Mouse (Mus musculus): ENCODE data around the gene Sfr1. TPM values are rescaled to one million over a fixed set of nuclear protein-coding genes. Genes with fewer than 3 reads are reported as not detected.

Sfr1 gene
- polyA plus RNA-seq, 1 experiment = 53.0 TPM

DNA sequence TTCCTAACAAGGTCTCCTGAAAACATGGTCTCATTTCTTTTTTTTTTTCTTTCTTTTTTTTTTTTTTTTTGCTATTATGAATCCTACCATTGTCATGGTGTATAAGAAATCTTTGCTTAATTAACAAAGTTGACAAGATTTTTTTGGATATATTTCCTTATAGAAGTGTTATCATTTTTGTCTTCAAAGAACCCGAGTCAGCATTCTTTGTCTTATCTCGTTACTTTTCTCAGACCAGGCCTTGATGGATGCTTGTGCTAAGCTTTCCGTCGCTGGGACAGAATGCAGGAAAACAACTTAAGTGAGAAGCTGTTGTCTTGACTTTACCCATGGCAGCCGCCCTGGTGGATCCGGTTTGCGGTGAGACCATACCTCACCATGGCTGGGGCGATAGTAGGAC lies 31.0 kb upstream of the Sfr1 start:
- WGBS = 90% methylated on average over 8 of the region's 8 CpGs
- H3K4me3 ChIP-seq (replicated peaks; ENCODE audit: control insufficient read depth, low read depth, low read length) = no peak overlapping the region

DNA sequence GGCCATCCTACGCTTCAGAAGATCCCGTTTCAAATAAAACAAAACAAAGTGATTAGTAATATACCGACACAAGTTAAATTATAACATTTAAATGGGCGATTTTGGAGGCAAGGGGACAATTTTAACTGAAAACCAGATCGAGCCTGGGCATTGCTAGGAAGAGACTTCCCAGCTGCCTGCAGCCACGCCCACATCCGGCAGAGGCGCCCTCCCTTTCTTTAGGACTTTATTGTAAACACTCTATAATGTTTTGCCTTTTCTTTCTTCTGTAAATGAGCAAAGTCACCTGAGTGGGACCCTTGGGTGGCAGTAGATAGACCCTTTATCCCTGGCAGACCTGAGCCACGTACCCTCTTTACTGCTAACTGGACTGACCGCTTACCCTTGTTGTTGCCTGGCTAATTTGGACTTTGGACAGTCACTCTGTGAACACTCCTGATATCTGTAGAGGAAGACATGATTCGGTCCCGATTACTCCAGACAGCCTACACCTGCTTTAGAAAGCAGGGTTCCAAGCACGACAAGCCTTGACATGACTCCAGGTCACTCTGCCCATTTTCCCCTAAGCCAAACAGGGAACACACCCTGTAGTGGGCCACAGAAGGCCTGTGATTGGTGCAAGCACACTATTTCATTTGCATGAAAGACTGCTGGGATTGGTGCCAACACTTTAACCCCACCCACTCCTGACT lies 26.3 kb upstream of the Sfr1 start:
- Histone ChIP-seq H3K4me3 (replicated peaks; ENCODE audit: control insufficient read depth, low read depth, low read length) (no peak overlapping the region), H3K4me1 (ENCODE audit: control insufficient read depth, insufficient read depth, low read length) (no peaks in the 10 kb centered on the region), H3K27ac (ENCODE audit: control insufficient read depth, insufficient read depth, low read depth, low read length, poor library complexity) (no peak overlapping the region)
- 76% methylated on average over 13 of the region's 13 CpGs for WGBS
- no peak for TF ChIP-seq POLR2A (IDR thresholded peaks at IDR 0.05; ENCODE audit: borderline replicate concordance, control insufficient read depth, low read depth, low read length)
- no peak for TF ChIP-seq CTCF (IDR thresholded peaks at IDR 0.05; ENCODE audit: control insufficient read depth, insufficient read depth, low read length)

More for the DNA sequence above, 31.0 kb upstream of the Sfr1 start:
- no peak for TF ChIP-seq CTCF (IDR thresholded peaks at IDR 0.05; ENCODE audit: control insufficient read depth, insufficient read depth, low read length)
- TF ChIP-seq POLR2A (IDR thresholded peaks at IDR 0.05; ENCODE audit: borderline replicate concordance, control insufficient read depth, low read depth, low read length) = no peak
- Histone ChIP-seq H3K27ac (ENCODE audit: control insufficient read depth, insufficient read depth, low read depth, low read length, poor library complexity) (no peak overlapping the region), H3K4me1 (ENCODE audit: control insufficient read depth, insufficient read depth, low read length) (no peaks in the 10 kb centered on the region; the same call in none of the 2 replicates)

DNA sequence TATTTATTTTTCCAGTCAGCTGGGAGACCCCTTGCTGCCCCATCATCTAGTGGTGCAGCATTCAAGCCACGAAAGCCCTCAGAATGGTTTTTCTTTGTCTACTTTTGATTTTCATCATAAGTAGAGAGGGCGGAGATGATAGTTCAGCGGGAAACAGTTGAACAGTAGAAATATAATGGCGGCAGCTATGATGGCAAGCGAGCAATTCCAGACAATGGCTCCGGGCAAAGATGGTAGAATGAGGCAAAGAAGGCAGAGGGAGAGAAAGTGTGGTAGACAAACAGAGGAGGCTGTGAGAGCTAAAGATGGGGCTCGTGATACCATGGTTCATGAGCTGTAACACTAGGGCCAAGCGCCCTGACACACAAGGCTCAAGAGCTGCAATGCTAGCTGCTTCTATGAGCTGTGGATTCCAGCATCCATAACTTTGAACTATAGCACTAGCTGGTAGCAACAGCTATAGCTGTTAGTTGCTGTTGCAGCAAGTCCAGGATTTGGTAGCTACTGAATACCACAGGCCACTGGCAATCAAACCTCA lies 25.6 kb upstream of the Sfr1 start:
- 84% methylated on average over 8 of the region's 8 CpGs for WGBS
- Histone ChIP-seq H3K4me3 (replicated peaks; ENCODE audit: control insufficient read depth, low read depth, low read length) (no peak overlapping the region), H3K27ac (ENCODE audit: control insufficient read depth, insufficient read depth, low read depth, low read length, poor library complexity) (no peak overlapping the region), H3K4me1 (ENCODE audit: control insufficient read depth, insufficient read depth, low read length) (no peaks in the 10 kb centered on the region)
- no peak for TF ChIP-seq CTCF (IDR thresholded peaks at IDR 0.05; ENCODE audit: control insufficient read depth, insufficient read depth, low read length)
- no peak for TF ChIP-seq POLR2A (IDR thresholded peaks at IDR 0.05; ENCODE audit: borderline replicate concordance, control insufficient read depth, low read depth, low read length)

DNA sequence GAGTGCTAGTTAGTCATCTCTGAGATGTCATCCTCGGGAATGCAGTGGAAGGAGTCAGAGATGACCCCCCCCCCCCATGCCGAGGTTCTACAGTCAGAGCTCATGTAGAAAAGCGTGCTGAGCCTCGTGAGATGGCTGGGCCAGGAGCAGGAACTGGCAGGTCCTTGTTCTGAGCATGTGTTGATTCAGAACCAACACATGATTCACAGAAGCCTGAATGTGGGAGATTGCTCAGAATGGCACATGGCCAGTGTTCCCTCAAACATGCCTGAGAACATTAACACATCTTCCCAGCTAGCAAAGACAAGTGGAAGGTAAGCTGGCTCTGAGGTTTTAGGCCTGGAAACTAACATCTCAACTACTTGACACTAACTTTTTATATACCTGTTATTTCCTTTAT lies 21.1 kb upstream of the Sfr1 start:
- no peak for TF ChIP-seq CTCF (IDR thresholded peaks at IDR 0.05; ENCODE audit: control insufficient read depth, insufficient read depth, low read length)
- no peak for TF ChIP-seq POLR2A (IDR thresholded peaks at IDR 0.05; ENCODE audit: borderline replicate concordance, control insufficient read depth, low read depth, low read length)
- Histone ChIP-seq H3K4me3 (replicated peaks; ENCODE audit: control insufficient read depth, low read depth, low read length) (no peak overlapping the region), H3K27ac (ENCODE audit: control insufficient read depth, insufficient read depth, low read depth, low read length, poor library complexity) (no peak overlapping the region), H3K4me1 (ENCODE audit: control insufficient read depth, insufficient read depth, low read length) (no peaks in the 10 kb centered on the region)
- 80% methylated on average over 4 of the region's 4 CpGs for WGBS

DNA sequence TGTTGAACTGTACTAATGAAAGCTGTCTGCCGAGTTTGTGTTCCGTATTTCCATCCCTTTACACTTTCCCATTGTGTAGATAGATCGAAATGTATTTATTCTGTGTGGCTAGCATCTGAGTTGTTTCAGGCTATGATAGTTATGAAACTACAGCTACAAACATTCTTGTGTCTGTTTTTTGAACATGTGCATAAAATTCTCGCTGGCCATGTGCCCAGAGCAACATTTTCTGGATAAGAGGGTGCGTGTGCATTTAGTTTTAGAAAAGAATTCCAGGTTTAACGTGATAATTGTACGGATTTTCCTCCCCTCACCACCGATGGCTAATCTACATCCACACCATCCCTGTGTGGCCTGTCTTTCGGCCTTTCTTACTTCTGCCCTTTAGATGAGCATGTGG lies 18.0 kb upstream of the Sfr1 start:
- H3K27ac ChIP-seq (ENCODE audit: control insufficient read depth, insufficient read depth, low read depth, low read length, poor library complexity) = no peak overlapping the region
- no peak for TF ChIP-seq POLR2A (IDR thresholded peaks at IDR 0.05; ENCODE audit: borderline replicate concordance, control insufficient read depth, low read depth, low read length)
- TF ChIP-seq CTCF (IDR thresholded peaks at IDR 0.05; ENCODE audit: control insufficient read depth, insufficient read depth, low read length) = no peak
- WGBS = 80% methylated on average over 9 of the region's 9 CpGs
- H3K4me3 ChIP-seq (replicated peaks; ENCODE audit: control insufficient read depth, low read depth, low read length) = no peak overlapping the region
- no peaks in the 10 kb centered on the region for H3K4me1 ChIP-seq (ENCODE audit: control insufficient read depth, insufficient read depth, low read length)

DNA sequence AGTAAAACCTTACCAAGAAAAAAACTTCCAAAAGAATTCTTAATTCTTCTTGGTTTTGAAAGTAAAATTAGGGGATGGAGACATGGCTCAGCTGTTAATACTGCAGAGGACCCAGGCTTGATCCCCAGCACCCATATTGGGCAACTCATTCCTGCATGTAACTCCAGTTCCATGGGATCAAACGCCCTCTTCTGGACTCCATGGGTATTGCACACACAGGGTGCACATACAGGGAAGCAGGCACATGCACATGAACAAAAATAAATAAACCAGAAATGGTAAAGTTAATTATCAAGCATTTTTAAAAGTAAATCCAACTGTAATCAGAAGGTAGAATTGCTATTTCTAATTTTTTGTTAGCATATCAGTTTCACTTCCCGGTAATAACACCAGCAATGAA lies 15.3 kb upstream of the Sfr1 start:
- 62% methylated on average over 2 of the region's 2 CpGs for WGBS
- Histone ChIP-seq H3K4me3 (replicated peaks; ENCODE audit: control insufficient read depth, low read depth, low read length) (no peak overlapping the region), H3K27ac (ENCODE audit: control insufficient read depth, insufficient read depth, low read depth, low read length, poor library complexity) (no peak overlapping the region), H3K4me1 (ENCODE audit: control insufficient read depth, insufficient read depth, low read length) (no peaks in the 10 kb centered on the region)
- TF ChIP-seq CTCF (IDR thresholded peaks at IDR 0.05; ENCODE audit: control insufficient read depth, insufficient read depth, low read length) (no peak; the same call in 1 of the 2 replicates), POLR2A (IDR thresholded peaks at IDR 0.05; ENCODE audit: borderline replicate concordance, control insufficient read depth, low read depth, low read length) (no peak)

DNA sequence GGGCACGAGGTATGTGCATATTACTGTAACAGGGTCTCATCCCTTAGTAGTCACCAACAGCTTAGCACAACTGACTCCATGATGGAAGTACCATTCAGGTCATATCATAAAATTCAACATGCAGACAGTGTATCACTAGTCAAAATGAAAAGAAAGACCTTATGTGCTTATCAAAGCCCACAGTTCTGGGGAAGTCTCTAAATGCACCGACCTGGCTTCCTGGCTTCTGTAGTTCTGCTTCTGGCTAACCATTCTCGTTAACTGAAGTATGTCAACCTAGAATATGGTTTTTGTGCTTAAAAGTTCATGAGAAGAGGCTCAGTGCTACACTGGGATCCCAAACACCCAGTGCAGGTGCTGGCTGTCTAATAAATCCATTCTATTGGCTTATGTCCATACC lies 12.3 kb upstream of the Sfr1 start:
- no peaks in the 10 kb centered on the region for H3K4me1 ChIP-seq (ENCODE audit: control insufficient read depth, insufficient read depth, low read length)
- H3K4me3 ChIP-seq (replicated peaks; ENCODE audit: control insufficient read depth, low read depth, low read length) = no peak overlapping the region
- WGBS = 44% methylated on average over 3 of the region's 3 CpGs
- no peak overlapping the region for H3K27ac ChIP-seq (ENCODE audit: control insufficient read depth, insufficient read depth, low read depth, low read length, poor library complexity)
- TF ChIP-seq CTCF (IDR thresholded peaks at IDR 0.05; ENCODE audit: control insufficient read depth, insufficient read depth, low read length) (no peak), POLR2A (IDR thresholded peaks at IDR 0.05; ENCODE audit: borderline replicate concordance, control insufficient read depth, low read depth, low read length) (no peak)

DNA sequence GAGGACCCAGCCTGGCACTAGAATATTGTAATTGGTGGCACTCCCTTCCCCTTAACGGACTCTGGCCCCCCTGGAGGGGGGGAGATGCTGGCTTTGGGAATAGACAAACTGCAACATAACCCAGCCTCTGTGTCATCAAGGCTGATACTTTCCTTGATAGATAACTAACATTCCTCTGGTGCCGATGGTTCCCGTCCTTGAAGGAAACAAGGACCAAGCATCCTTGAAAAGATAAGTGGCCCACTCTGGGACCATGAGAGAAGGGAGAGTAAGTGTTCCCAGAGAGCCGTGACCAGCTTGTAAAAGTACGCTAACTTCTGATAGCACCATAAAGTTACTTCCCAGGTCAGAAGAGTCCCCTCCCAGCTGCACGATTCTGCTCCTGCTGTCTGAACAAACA lies 9.0 kb upstream of the Sfr1 start:
- Histone ChIP-seq H3K27ac (ENCODE audit: control insufficient read depth, insufficient read depth, low read depth, low read length, poor library complexity) (no peak overlapping the region), H3K4me3 (replicated peaks; ENCODE audit: control insufficient read depth, low read depth, low read length) (no peak overlapping the region)
- WGBS = 85% methylated on average over 6 of the region's 6 CpGs

More for the DNA sequence above, 9.0 kb upstream of the Sfr1 start:
- H3K4me1 ChIP-seq (ENCODE audit: control insufficient read depth, insufficient read depth, low read length) = no peaks in the 10 kb centered on the region
- TF ChIP-seq POLR2A (IDR thresholded peaks at IDR 0.05; ENCODE audit: borderline replicate concordance, control insufficient read depth, low read depth, low read length) (no peak), CTCF (IDR thresholded peaks at IDR 0.05; ENCODE audit: control insufficient read depth, insufficient read depth, low read length) (no peak)
